Mouse (Mus musculus) neutrophil, adult 59 days (primary cell): ENCODE data around the gene Efnb3. TPM values are rescaled to one million over a fixed set of nuclear protein-coding genes. Genes with fewer than 3 reads are reported as not detected.

Experiments used
- total RNA-seq, 2 experiments: library from RNA; stranded (reverse); gene quantifications; 1 replicate in 1 of 2; 2 replicates in 1 of 2; pipeline ENCODE4 v1.2.4; 2023

Gene Efnb3
- total RNA-seq: under 1 TPM in 1 of 2 experiments, not detected in 1; 0.24 TPM

DNA sequence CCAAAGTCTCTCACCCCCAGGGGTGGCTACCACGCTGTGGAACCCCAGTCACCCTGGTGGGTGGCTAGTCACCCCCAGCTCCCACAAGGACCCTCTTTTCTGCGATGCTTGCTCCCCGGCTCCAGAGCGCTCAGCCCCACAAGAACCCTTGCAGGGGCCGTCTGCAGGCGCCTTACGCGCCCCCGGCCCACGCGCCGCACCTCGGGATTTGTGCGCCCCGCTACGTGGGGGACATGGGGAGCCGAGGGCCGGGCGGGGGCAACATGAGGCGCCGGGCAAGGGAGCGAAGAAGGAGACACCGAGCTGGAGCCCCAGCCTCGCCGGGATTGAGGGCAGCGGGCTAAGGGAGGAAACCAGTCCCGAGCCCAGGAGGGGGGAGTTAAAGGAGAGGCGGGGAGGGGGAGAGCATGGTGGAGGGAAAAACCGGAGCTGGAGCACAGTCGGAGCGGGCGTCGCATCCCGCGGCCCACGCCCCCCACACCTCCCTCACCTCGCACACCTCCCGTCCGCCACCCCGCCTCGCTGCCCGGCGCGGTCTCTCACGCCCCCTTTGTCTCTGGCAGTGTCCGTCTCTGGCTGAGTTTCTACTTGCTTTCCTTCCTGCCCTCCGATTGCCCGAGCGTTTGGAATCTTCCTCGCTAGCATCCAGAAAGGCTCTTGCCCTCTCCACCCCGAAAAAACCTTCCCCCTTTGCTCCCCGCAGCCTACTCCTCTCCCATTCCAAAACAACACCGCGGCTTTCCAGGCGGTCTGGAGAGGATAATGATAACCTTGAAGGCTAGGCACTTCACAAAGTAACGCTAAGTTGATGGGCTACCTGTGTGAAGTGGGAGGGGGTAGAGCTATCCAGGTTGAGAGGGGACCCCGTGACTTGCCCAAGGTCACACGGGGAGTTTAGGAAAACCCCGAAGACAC is at the start of gene Efnb3:
Efnb3 (minus strand) TSS at position 355 of the 915 bp plus-strand sequence.

GRCm38 (mm10) chr11:69605726-69606490 is 45.9 kb upstream of the Efnb3 start, which contains the start of gene Atp1b2:
TSS of gene Atp1b2 (minus strand) at chr11:69605942.

DNA sequence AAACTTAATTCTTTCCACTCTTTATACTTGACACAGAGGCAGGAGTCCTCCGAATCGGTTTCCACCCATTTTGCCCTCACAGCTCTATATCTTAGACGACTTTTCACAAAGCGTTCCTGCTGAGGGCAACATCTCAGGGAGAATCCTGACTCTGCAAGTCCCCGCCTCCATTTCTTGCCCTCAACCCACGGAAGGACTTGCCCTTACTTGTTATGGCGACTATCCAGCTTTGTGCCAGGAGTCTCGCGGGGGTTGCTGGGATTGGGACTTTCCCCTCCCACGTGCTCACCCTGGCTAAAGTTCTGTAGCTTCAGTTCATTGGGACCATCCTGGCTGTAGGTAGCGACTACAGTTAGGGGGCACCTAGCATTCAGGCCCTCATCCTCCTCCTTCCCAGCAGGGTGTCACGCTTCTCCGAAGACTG is 20.1 kb upstream of the Efnb3 start, which contains the start of the genes Wrap53 and Trp53:
Wrap53 (minus strand) TSS at position 165 of the 424 bp plus-strand sequence.
Trp53 (plus strand) TSS at position 269 of the 424 bp plus-strand sequence.

GRCm38 (mm10) chr11:69549060-69549656 is 10.8 kb downstream of the Efnb3 start, which contains the start of gene Dnah2:
TSS of gene Dnah2 (minus strand) at chr11:69549110.

Other genes starting within 250 kb of the Efnb3 start
- gene Cntrob, start 236.4 kb downstream of the Efnb3 start, total RNA-seq: 10 to 100 TPM; 12.2 TPM
- gene Trappc1, start 236.2 kb downstream of the Efnb3 start, total RNA-seq: 10 to 100 TPM; 45.7 to 52.8 TPM
- gene Kcnab3, start 233.9 kb downstream of the Efnb3 start, total RNA-seq: under 1 TPM; 0.20 to 0.84 TPM
- gene Rnf227, start 219.7 kb downstream of the Efnb3 start, total RNA-seq: 1 to 10 TPM; 1.3 to 2.4 TPM
- 10 to 100 TPM; 13.7 to 17.7 TPM for gene Chd3, start 190.8 kb downstream of the Efnb3 start, total RNA-seq
- 10 to 100 TPM; 41.4 to 43.4 TPM for gene Naa38, start 164.7 kb downstream of the Efnb3 start, total RNA-seq
- 10 to 100 TPM; 21.9 to 23.2 TPM for gene Cyb5d1, start 164.6 kb downstream of the Efnb3 start, total RNA-seq
- 1 to 10 TPM; 2.2 to 3.3 TPM for gene Tmem88, start 162.0 kb downstream of the Efnb3 start, total RNA-seq
- gene Kdm6b, start 146.5 kb downstream of the Efnb3 start, total RNA-seq: 100 to 1,000 TPM; 177 to 192 TPM
- 1 to 10 TPM; 2.6 to 6.5 TPM for gene Dnah2, start 11.1 kb downstream of the Efnb3 start, total RNA-seq
- gene Wrap53, start 20.1 kb upstream of the Efnb3 start, total RNA-seq: 10 to 100 TPM in 1 of 2 experiments, 1 to 10 TPM in 1; 9.1 to 11.8 TPM
- 10 to 100 TPM; 52.9 to 58.1 TPM for gene Trp53, start 20.2 kb upstream of the Efnb3 start, total RNA-seq
- 1 to 10 TPM in 1 of 2 experiments, under 1 TPM in 1; 0.90 to 4.0 TPM for gene Atp1b2, start 45.7 kb upstream of the Efnb3 start, total RNA-seq
- gene Shbg, start 57.7 kb upstream of the Efnb3 start, total RNA-seq: not detected
- not detected for gene Sat2, start 61.8 kb upstream of the Efnb3 start, total RNA-seq
- gene Fxr2, start 72.8 kb upstream of the Efnb3 start, total RNA-seq: 10 to 100 TPM; 39.1 to 51.4 TPM
- under 1 TPM in 1 of 2 experiments, not detected in 1; 0.62 TPM for gene Sox15, start 95.1 kb upstream of the Efnb3 start, total RNA-seq
- gene Mpdu1, start 102.4 kb upstream of the Efnb3 start, total RNA-seq: 10 to 100 TPM; 54.1 to 58.1 TPM
- gene Cd68, start 105.9 kb upstream of the Efnb3 start, total RNA-seq: 100 to 1,000 TPM; 111 to 170 TPM
- 100 to 1,000 TPM; 570 to 577 TPM for gene Eif4a1, start 112.2 kb upstream of the Efnb3 start, total RNA-seq
- 10 to 100 TPM; 66.6 to 83.8 TPM for gene Senp3, start 121.9 kb upstream of the Efnb3 start, total RNA-seq
- gene Tnfsf13, start 125.6 kb upstream of the Efnb3 start, total RNA-seq: 10 to 100 TPM; 12.1 to 17.1 TPM
- 10 to 100 TPM in 1 of 2 experiments, 1 to 10 TPM in 1; 6.9 to 12.4 TPM for gene Tnfsf12, start 135.6 kb upstream of the Efnb3 start, total RNA-seq
- gene Tnfsfm13, start 135.9 kb upstream of the Efnb3 start, total RNA-seq: 1 to 10 TPM; 4.5 to 7.2 TPM
- 10 to 100 TPM; 81.5 to 86.5 TPM for gene Polr2a, start 198.4 kb upstream of the Efnb3 start, total RNA-seq
- not detected for gene Slc35g3, start 201.8 kb upstream of the Efnb3 start, total RNA-seq
- 1 to 10 TPM; 2.8 to 2.9 TPM for gene Zbtb4, start 205.7 kb upstream of the Efnb3 start, total RNA-seq
- 1 to 10 TPM in 1 of 2 experiments, under 1 TPM in 1; 0.86 to 1.8 TPM for gene Chrnb1, start 235.7 kb upstream of the Efnb3 start, total RNA-seq
- under 1 TPM in 1 of 2 experiments, not detected in 1; 0.11 TPM for gene Fgf11, start 241.7 kb upstream of the Efnb3 start, total RNA-seq
- not detected for gene Tmem102, start 245.4 kb upstream of the Efnb3 start, total RNA-seq